Mouse (Mus musculus) left cerebral cortex, postnatal 25 days (tissue): ENCODE data around the gene Zyx. TPM values are rescaled to one million over a fixed set of nuclear protein-coding genes. Genes with fewer than 3 reads are reported as not detected.

Experiments used
- DNase-seq, 2 experiments: peaks; one replicate each; pipeline ENCODE4 v3.0.0; 2022; ENCODE audit warnings: low spot score in 2 of 2, mixed read lengths in 1 of 2
- intact Hi-C: fragments of 180-260 bp; cut with DNase I; formaldehyde crosslinking; loops from one replicate; pipeline ENCODE4 v1.15.1; 2025
- total RNA-seq, 2 experiments: library from RNA; stranded (reverse); gene quantifications; 2 replicates each; pipeline ENCODE4 v1.2.3; 2021

The Zyx gene
- 10 to 100 TPM; 51.4 to 53.4 TPM for total RNA-seq

- intact Hi-C loops = loop anchor here (2.0 kb wide), 1 partner anchor 25 kb away; the partner anchor contains the start of gene Fam131b
- DNase-seq = peak; percentile 83 to 85
These were observed at the start of gene Zyx for GRCm38 (mm10) chr6:42349426-42350020. Zyx (plus strand) TSS chr6:42349630.

DNA sequence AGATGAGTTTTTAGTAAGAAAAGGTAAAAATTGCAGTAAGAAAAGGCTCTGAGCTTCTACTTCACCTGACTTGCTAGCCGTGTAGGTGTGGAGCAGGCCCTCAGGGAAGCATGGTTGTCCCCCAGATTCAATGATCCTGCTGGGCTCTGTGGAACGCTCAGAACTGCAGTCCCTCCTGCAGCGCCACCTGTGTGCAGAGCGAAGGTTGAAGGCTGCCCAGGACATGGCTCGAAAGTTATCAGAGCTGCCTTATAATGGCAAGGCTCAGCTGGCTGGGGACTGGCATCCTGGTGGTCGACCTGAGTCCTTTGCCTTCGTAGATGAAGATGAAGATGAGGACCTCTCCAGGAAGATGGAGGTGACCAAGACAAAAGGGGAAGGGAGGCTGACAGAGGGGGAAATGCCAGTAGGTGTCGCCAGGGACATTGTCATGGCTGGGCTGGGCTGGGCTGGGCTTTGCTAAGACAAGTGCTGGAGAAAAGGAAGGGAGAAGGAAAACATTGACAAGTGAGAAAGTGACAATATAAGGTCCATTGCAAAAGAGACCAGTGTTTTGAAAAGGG lies 39.5 kb upstream of the Zyx start:
- no peak for DNase-seq
- intact Hi-C loops = no loop called here

GRCm38 (mm10) chr6:42310427-42311053 lies 38.9 kb upstream of the Zyx start:
- no peak for DNase-seq
- intact Hi-C loops = no loop called here

GRCm38 (mm10) chr6:42318293-42318692 lies 31.1 kb upstream of the Zyx start:
- intact Hi-C loops = no loop called here
- no peak for DNase-seq

GRCm38 (mm10) chr6:42323371-42324066 lies 25.9 kb upstream of the Zyx start:
- intact Hi-C loops = loop anchor here (2.0 to 5.0 kb wide), 4 partner anchors 25 to 716 kb away; partner anchors contain the start of genes Ephb6 and Zyx
- DNase-seq = peak in 1 of 2 experiments; percentile 37

- peak; percentile 37 to 39 for DNase-seq
- intact Hi-C loops = loop anchor here (2.0 to 5.0 kb wide), 4 partner anchors 25 to 717 kb away; partner anchors contain the start of genes Ephb6 and Zyx
These were observed 25.4 kb upstream of the Zyx start for GRCm38 (mm10) chr6:42324067-42324481.

GRCm38 (mm10) chr6:42324482-42325267 lies 24.8 kb upstream of the Zyx start, which contains the start of gene Fam131b:
Fam131b (minus strand) TSS chr6:42324643.
- intact Hi-C loops = loop anchor here (2.0 to 5.0 kb wide), 5 partner anchors 24 to 717 kb away; partner anchors contain the start of genes Ephb6 and Zyx
- peak; percentile 74 to 77 for DNase-seq

GRCm38 (mm10) chr6:42325268-42325609 lies 24.2 kb upstream of the Zyx start:
- intact Hi-C loops = loop anchor here (2.0 to 5.0 kb wide), 2 partner anchors 24 to 98 kb away; partner anchors contain the start of gene Zyx

GRCm38 (mm10) chr6:42326509-42326908 lies 22.9 kb upstream of the Zyx start:
- intact Hi-C loops = loop anchor here (5.0 kb wide), 1 partner anchor 99 kb away; no protein-coding TSS in a partner anchor
- no peak for DNase-seq

More at GRCm38 (mm10) chr6:42325268-42325609, 24.2 kb upstream of the Zyx start:
- peak; percentile 81 to 91 for DNase-seq

- intact Hi-C loops = loop anchor here (5.0 kb wide), 1 partner anchor 101 kb away; no protein-coding TSS in a partner anchor
- no peak for DNase-seq
These were observed 20.7 kb upstream of the Zyx start for GRCm38 (mm10) chr6:42328757-42329156.

GRCm38 (mm10) chr6:42330216-42330615 lies 19.2 kb upstream of the Zyx start:
- intact Hi-C loops = no loop called here

GRCm38 (mm10) chr6:42330946-42331345 lies 18.5 kb upstream of the Zyx start:
- intact Hi-C loops = no loop called here

More at GRCm38 (mm10) chr6:42330216-42330615, 19.2 kb upstream of the Zyx start:
- DNase-seq = no peak

DNA sequence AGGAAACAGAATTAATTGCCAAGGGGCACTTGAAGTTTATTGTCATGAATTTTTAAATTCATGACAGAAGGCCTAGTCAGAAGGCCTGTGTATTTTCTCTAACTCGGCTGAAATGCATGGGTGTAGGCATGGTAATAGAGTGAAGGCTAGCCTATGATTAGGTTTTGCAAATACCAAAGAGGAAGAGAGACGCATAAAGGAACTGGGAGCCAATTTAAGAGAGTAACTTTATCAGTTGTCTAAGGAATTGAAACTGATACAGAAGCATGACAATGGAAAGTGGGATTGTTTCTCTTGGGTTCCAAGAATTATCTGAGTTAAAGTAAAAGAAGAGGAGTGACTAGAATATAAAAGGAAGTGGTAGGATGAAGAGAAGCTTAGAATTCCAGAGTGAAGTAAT lies 10.2 kb upstream of the Zyx start:
- DNase-seq = no peak
- intact Hi-C loops = no loop called here

More at GRCm38 (mm10) chr6:42330946-42331345, 18.5 kb upstream of the Zyx start:
- no peak for DNase-seq

DNA sequence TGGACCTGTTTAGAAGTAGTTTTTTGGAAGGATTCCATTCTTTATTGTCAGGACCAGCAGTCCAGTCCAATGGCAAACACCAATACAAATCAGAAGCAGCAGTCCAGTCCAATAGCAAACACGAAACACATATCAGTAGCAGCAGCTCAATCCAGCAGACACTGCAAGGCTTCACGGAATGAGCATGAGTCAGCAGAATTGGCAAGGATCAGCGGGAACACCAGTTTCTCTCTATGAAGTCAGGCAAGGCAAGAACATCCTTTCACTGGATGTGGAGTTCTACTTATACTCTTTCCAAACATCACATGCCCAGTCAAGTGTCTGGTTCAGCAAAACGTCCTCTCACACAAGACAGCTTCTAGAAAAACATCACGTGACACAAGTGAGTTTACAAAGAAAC lies 9.4 kb upstream of the Zyx start:
- peak in 1 of 2 experiments; percentile 69 for DNase-seq
- intact Hi-C loops = no loop called here

DNA sequence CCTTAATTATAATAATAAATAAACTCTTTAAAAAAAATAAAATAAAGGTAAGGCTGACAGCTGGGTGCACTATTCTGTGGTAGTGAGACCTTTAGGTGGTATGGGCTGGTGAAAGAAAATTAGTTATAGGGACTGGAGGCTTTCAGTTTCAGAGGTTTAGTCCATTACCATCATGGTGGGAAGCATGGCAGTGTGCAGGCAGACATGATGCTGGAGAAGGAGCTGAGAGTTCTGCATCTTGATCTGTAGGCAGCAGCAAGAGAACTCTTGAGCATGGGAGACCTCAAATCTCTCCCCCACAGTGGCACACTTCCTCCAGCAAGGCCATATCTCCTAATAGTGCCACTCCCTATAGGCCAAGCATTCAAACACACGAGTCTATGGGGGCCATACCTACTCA lies 7.3 kb upstream of the Zyx start:
- intact Hi-C loops = no loop called here
- no peak for DNase-seq

- no peak for DNase-seq
- intact Hi-C loops = no loop called here
These were observed 5.9 kb upstream of the Zyx start for GRCm38 (mm10) chr6:42343361-42344120.

DNA sequence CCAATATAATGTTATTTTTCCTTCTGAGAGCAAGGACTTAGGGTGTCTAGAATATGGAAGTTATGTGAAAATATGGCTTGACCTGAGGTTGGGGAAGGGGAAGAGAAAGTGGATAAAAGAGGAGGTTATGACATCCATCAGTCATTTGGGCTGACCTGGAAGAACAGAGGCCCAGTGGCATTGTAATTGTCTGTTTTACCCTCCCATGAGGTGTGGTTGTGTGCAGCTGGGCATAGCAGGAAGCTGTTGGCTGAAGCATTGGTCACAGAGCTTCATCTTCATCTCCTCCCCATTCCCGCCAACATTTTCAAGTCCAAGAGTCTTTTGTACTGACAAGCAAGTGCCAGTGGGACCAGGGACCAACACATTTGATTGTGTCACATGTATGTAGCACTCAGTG lies 5.2 kb upstream of the Zyx start:
- intact Hi-C loops = no loop called here
- DNase-seq = no peak

GRCm38 (mm10) chr6:42348281-42349005 lies 987 bp upstream of the Zyx start:
- intact Hi-C loops = loop anchor here (2.0 kb wide), 1 partner anchor 24 kb away; the partner anchor contains the start of gene Fam131b
- DNase-seq = no peak
